Mouse (Mus musculus) spleen, postnatal 36 days (tissue): ENCODE results near the gene Olfr968.

Source experiments
- DNase-seq, 2 experiments: peaks; one replicate each; pipeline ENCODE4 v3.0.0; 2022; ENCODE audit warnings: low spot score in 2 of 2, mixed read lengths in 1 of 2

The Olfr968 gene

DNA sequence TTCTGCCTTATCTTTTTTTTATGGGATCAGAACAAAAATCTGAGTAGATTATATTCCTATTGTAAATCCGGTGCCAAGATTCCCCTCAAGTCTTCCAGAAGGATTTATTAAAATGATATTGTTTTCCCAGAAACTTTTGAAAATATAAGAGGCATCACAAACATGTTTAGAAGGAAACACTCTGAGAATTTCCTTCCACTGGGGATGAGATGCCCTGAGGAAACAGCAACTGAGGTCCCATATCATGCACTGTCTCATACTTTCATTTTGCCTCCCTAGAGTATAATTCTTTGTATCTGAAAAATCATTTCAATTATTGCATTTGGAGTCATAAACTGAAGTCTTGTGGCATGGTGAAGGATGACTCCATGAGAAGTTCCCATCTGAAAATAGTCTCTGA is at the start of gene Olfr968:
Gene Olfr968, minus strand, starts transcription at position 101 of the 400 bp plus-strand sequence.
- no peak for DNase-seq

DNA sequence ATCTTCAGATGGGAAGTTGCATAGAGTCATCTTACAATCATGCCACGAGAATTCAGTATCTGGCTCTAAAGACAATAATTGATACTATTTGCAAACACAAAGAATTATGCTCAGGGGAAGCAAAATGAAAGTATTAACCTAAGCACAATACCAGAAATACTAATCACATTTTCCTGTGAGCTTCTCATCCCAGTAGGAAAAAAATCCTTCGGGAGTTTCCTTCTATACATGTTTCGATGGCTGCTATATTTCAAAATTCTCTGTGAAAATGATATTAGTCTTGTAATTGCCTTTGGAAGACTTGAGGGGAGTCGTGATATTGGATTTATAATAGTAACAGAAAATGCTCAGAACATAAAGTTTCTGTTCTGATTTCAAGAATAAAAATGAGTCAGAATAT is 25.5 kb upstream of the Olfr968 start, which contains the start of gene Olfr970:
Gene Olfr970, plus strand, starts transcription at position 301 of the 400 bp plus-strand sequence.
- DNase-seq: no peak

DNA sequence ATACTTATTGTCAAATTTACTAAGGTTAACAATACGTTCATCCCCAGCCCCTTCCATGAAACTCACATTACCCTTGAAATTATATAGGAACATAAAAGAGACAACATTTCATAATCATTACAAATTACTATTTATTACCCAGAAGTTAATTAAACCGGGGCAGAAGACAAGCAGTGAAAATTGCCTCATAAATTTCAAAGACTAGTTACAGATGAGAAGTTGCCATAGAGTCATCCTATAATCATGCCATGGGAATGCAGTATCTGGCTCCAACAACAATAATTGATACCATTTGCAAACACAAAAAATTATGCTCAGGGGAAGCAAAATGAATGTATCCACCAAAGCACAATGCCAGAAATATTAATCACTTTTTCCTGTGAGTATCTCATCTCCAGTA is 7.5 kb upstream of the Olfr968 start, which contains the start of gene Olfr969:
Gene Olfr969, plus strand, starts transcription at position 388 of the 400 bp plus-strand sequence.
- DNase-seq: no peak

DNA sequence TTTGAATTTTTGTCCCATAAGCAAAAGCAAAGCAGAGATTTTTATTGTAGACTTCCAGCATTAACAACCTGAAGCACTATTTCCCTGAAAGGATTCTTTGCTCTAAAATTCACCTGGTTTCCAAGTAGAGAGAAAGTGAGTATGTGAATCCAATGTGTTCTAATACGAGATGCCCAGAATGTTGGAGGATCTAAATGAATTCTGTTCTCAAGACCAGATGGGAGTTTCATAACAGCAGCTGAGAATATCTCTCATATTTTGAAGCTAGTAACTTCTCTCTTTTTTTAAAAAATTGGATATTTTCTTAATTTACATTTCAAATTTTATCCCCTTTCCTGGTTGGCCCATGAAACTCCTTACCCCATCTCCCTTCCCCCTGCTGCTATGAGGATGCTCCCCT is 36.6 kb downstream of the Olfr968 start:
- DNase-seq: no peak

DNA sequence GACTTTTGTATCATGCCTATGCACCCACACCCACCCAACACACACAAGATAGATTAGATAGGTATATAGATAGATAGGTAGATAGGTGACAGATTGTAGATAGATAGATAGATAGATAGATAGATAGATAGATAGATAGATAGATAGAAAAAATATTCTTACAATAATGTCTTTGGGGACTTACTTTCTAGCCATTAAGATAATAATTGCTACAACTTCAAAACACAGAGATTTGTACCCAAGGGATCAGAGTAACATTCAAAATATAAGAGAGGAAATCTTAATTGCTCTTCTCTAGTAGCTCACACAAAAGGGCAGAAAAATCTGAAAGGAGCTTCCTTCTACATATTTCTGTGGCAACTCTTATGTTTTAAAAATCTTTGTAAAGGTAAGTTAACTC is 37.1 kb downstream of the Olfr968 start, which contains the start of gene Olfr967:
Gene Olfr967, plus strand, starts transcription at position 301 of the 400 bp plus-strand sequence.
- no peak for DNase-seq

DNA sequence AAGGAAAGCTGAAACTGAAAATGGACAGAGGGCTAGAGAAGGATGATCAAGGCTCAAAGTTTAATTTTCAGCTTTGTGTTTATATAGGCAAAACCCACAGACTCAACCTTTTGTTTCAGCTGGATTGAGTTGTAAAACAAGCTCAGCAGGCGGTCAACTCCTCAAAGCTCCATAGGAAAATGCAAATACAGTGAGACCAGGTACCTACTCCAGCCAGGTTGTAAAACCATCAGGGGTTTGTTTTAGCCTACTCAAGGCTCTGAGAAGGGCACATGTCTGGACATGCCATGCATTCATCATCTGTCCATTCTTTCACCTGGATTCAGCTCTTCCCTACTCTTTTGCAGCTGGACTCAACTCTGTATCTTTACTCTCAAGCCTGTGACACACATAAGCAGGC is 42.3 kb downstream of the Olfr968 start:
- DNase-seq: no peak

DNA sequence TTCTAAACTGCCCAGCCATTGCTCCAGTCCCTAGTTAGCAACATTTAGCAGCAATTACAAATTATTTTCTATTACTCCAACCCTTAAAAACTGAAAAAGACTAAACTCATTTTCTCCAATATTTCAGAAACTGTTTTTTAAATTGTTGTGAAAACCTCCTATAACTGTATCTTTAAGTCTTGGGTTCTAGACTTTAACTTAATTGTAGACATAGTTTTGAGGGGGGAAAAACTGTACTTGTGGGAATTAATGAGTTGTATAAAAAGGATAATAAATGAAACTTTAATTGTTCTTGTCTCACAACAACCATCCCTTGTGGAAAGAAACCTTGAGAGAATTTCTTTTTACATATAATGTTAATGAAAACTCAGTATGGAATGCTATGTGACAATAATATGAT is 52.4 kb downstream of the Olfr968 start, which contains the start of gene Olfr150:
Gene Olfr150, plus strand, starts transcription at position 301 of the 400 bp plus-strand sequence.
- no peak for DNase-seq
